Mouse (Mus musculus): Measurements from ENCODE around the gene Spata2.

GRCm38 (mm10) chr2:167507719-167508385, 15.2 kb upstream of the Spata2 start:
- no peak for TF ChIP-seq CTCF (conservative IDR thresholded peaks at IDR 0.05; ENCODE audit: low read length)
- no peak for TF ChIP-seq POU5F1 (IDR thresholded peaks at IDR 0.05; ENCODE audit: borderline replicate concordance, low read length)
- no peak for TF ChIP-seq NANOG (IDR thresholded peaks at IDR 0.05; ENCODE audit: borderline replicate concordance, low read length)

All from E14TG2a.4 (cell line).